Mouse (Mus musculus): ENCODE data around the gene Col25a1.

The Col25a1 gene

GRCm38 (mm10) chr3:130473211-130473768, 342.0 kb downstream of the Col25a1 start:
- no peak for DNase-seq (ENCODE audit: low spot score in 2 of 2)

DNA sequence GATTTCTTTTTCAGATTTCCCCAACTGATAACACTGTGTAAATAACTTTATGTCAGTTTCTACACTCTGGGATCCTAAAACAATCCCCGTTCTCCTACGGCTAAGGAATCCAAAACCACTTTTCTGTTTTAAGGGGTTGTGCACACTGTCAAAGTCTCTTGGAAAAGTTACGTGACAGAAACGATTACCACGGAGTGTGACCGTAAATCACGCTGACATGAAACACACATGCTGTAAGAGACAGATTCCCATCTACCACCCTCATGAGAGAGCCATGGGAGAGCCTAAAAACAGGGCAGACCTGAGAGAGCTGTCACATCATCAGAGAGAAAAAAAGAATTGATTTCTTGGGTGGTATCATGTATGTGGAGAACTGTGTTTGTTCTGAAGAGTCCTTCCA, 342.7 kb downstream of the Col25a1 start:
- DNase-seq (ENCODE audit: low spot score in 2 of 2): no peak

- DNase-seq (ENCODE audit: low spot score in 2 of 2): no peak
Observed at GRCm38 (mm10) chr3:130482513-130482912, 351.2 kb downstream of the Col25a1 start.

DNA sequence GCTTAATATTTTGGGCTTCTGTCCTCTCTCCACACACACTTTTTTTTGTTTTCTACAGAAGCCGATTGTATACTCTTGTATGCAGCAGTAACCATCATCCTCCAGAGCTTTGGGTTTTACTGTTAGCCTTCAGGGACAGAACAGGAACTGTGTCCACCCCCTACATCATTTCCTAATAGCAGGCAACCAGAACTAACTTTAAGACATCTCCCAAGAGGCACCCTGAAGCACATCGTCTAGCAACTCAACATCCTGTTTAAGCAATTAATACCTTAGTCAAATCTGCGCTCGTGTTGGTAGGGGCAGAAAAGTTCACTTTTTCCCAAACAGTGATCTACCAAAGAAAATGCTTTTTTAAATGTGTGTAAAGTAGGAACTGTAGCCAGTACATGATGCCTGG, 357.5 kb downstream of the Col25a1 start:
- DNase-seq (ENCODE audit: low spot score in 2 of 2): no peak

DNA sequence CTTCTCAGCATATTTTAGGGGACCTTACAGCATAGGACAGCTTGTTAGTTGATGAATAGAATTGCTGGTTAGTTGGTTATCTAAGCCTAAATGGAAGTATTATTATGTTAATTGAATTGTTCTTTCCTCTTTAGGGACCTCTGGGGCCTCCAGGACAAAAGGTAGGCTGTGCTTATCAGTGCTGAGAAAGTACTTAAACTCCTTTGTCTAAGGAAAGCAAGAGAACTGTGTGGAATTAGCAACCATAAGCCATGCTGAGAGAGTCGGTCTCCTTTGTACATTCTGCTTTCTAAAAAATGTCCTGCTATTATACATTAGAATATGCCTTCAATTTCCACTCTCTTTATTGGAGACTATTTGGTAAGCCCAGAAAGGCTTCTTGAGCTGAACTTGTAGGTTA, 362.9 kb downstream of the Col25a1 start:
- DNase-seq (ENCODE audit: low spot score in 2 of 2): no peak

DNA sequence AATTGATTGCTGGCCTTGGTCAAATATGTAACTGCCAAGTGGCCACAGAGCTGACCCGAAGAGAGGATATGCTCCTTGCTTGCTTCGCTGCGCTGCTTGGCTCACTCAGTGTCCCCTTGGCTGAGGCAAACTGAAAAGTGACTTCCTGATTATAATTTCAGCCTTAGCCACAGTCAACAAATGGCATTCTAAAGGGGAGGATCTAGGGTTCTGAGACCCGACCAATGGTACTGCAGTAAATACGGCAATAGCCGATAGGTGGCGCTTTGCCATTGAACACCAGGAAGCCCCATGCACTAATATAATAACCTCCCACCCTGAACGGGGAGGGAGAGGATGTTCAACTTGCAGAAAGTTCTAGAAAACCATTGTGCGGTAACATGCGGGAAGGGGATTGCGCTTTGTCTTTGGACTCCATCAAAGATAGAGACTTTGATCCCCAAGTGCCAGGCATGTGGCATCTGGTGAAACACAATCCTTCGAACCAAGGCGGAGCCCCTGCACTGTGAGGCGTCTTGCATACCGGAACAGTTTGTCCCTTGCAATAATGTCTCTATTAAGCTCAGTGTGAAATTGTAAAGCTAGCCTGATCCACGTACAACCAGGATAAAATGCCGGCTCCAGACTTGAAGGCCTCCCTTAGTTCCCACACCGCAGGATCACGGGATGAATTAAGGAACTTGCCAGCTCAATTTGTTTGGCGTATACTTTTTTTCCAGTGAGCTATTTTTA, 363.5 kb downstream of the Col25a1 start:
- DNase-seq (ENCODE audit: low spot score in 2 of 2): no peak

GRCm38 (mm10) chr3:130497036-130497435, 365.7 kb downstream of the Col25a1 start:
- no peak for DNase-seq (ENCODE audit: low spot score in 2 of 2)

GRCm38 (mm10) chr3:130501713-130502112, 370.4 kb downstream of the Col25a1 start:
- no peak for DNase-seq (ENCODE audit: low spot score in 2 of 2)

GRCm38 (mm10) chr3:130508330-130508729, 377.0 kb downstream of the Col25a1 start:
- DNase-seq (ENCODE audit: low spot score in 2 of 2): no peak

DNA sequence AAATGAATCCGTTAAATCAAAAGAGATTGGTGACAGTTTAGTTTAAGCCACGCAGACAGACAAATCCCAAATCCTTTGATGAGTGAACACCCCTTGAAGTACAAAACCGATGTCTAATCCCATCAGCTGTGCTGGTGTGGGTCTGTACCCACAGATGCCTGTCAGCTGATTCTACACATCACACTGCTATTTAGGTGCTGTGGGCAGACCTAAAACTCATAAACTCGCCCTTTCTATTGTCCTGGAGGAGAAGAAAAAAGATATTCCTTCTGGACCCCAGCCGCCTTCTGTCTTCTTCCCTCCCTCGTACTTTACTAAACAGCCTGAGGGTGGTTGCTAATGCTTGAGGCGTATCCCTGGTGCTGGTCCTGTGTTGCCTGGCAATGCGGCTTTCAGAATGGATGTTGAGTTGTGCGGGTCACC, 387.2 kb downstream of the Col25a1 start:
- no peak for DNase-seq (ENCODE audit: low spot score in 2 of 2)

DNA sequence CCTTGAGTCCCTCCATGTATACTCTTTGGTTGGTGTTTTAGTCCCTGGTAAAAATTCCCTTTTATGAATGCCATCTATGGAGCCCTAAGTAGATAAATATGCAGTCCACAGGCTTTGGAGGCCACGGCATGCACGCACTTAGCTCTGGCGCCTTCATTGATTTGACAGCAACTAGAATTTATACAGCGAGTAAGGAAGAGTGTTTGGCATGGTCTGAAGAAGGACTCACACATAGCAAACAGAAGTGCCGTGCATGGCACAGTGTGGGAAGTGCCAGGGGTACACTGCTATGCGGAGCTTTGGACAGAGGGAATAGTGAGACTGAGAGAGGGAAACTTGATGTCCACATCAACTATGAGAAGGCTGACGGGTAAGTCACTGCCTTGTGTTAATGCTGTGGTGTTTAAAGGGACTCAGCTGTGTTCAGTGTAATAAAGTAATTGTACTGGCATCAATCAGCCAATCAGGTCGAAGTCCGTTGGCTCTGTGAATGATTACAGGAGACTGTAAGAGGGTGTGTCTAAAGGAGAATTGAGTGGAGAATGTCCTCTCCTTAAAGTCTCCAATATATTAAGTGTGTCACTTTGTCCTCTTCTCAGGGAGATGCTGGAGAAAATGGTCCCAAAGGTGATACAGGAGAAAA, 390.7 kb downstream of the Col25a1 start:
- DNase-seq (ENCODE audit: low spot score in 2 of 2): no peak

DNA sequence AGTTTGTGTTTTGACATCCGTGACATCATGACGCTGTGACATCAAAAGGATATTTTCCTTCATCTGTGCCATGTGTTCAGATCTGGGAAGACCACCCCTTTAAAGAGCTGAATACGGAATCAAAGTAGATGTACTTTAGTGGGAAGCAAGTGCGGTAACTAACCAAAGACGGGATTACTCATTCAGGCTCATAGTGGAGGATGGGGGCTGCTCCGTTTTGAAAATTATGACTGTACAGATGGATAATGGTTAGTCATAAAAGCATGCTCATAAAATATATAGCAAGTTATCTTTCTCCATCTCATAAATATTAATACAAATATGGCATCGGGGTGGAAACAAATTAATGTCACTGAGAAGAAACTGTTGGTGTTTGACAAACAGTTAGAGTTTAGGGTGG, 391.7 kb downstream of the Col25a1 start:
- no peak for DNase-seq (ENCODE audit: low spot score in 2 of 2)

GRCm38 (mm10) chr3:130524367-130525137, 393.3 kb downstream of the Col25a1 start:
- DNase-seq (ENCODE audit: low spot score in 2 of 2): no peak

- no peak for DNase-seq (ENCODE audit: low spot score in 2 of 2)
Observed at GRCm38 (mm10) chr3:130535021-130535420, 403.7 kb downstream of the Col25a1 start.

DNA sequence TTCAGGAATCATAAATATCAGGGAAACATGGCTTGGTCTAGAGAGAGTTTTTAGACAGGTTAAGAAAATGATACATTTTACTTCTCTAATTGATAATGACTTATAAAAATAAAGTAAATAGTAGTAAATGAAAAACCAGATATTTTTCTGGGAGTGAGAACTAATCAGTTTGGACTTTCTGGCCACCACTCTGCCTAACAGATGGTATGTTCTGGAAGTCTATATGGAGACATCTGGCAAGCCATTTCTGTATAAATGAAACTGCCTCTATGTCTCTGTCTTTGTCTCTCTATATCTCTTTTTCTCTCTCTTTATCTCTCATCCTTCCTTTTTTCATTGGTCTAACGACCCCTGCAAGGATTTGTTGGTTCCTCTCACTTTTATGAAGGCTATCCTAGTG, 410.2 kb downstream of the Col25a1 start:
- no peak for DNase-seq (ENCODE audit: low spot score in 2 of 2)

DNA sequence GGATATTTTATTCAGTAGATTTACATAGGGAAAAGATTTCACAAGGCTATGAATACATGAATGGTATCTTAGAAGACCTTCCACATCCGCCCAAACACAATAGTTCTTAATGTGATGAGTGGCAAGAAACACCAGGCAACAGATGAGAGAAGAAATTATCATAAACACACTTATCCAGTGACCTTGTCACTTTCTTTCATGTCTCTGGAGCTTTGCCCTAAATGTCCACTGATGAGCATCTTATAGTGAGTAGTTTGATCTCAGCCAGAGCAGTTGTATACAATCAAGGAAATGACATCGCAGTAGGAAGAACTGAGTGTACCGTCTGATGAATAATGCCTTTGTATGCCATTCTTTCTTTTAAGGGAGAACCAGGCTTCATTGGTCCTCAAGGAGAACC, 414.7 kb downstream of the Col25a1 start:
- no peak for DNase-seq (ENCODE audit: low spot score in 2 of 2)

GRCm38 (mm10) chr3:130549066-130549465, 417.8 kb downstream of the Col25a1 start:
- DNase-seq (ENCODE audit: low spot score in 2 of 2): no peak

GRCm38 (mm10) chr3:130556263-130556662, 425.0 kb downstream of the Col25a1 start:
- DNase-seq (ENCODE audit: low spot score in 2 of 2): no peak

GRCm38 (mm10) chr3:130565586-130565985, 434.3 kb downstream of the Col25a1 start:
- DNase-seq (ENCODE audit: low spot score in 2 of 2): no peak

- no peak for DNase-seq (ENCODE audit: low spot score in 2 of 2)
Observed at GRCm38 (mm10) chr3:130568331-130569095, 437.2 kb downstream of the Col25a1 start.

- DNase-seq (ENCODE audit: low spot score in 2 of 2): no peak
Observed at GRCm38 (mm10) chr3:130573243-130573642, 441.9 kb downstream of the Col25a1 start.

GRCm38 (mm10) chr3:130574652-130575051, 443.4 kb downstream of the Col25a1 start:
- DNase-seq (ENCODE audit: low spot score in 2 of 2): peak in 1 of 2 experiments; percentile 23

All from frontal cortex, postnatal 14 days (tissue).